Mouse (Mus musculus) olfactory bulb, adult 2 months (tissue): ENCODE measurements around the gene Gm6268. TPM values are rescaled to one million over a fixed set of nuclear protein-coding genes. Genes with fewer than 3 reads are reported as not detected.

Experiments used
- H3K27ac ChIP-seq: fragments of 200-500 bp; 2 replicates; pipeline ENCODE4 v1.5.1; 2012; ENCODE audit warnings: low read depth, low read length; ENCODE audit not compliant: insufficient read depth
- H3K4me1 ChIP-seq: fragments of 200-500 bp; 2 replicates; pipeline ENCODE4 v1.6.1; 2012; ENCODE audit warnings: low read length; ENCODE audit not compliant: control insufficient read depth, insufficient read depth
- H3K4me3 ChIP-seq: fragments of 200-500 bp; 2 replicates; pipeline ENCODE4 v1.5.1; 2012; ENCODE audit warnings: mild to moderate bottlenecking, low read depth, low read length, moderate library complexity; ENCODE audit not compliant: insufficient read depth
- CTCF ChIP-seq: fragments of 200-500 bp; IDR thresholded peaks from 2 replicates; pipeline ENCODE4 v1.5.1; 2012; ENCODE audit warnings: low read depth, mild to moderate bottlenecking, low read length, moderate library complexity; ENCODE audit not compliant: insufficient read depth
- POLR2A ChIP-seq: fragments of 200-500 bp; IDR thresholded peaks from 2 replicates; pipeline ENCODE4 v1.6.1; 2012; ENCODE audit warnings: mild to moderate bottlenecking, low read depth, low read length, moderate library complexity; ENCODE audit not compliant: insufficient read depth
- WGBS: fragments of 180-500 bp; shearing (Covaris S2); methylation state at CpG from one replicate; pipeline ENCODE4 v1.1.7; 2018; 5-methylcytosine and 5-hydroxymethylcytosine counted together
- polyA plus RNA-seq: library from polyadenylated mRNA; stranded (reverse); fragments of >200 nt; gene quantifications from 2 replicates; pipeline ENCODE4 v1.2.4, GENCODE M21; 2012; ENCODE audit warnings: low replicate concordance; ENCODE audit not compliant: missing spikeins, insufficient read depth, insufficient read length

Gm6268 gene
- polyA plus RNA-seq, 1 experiment: not detected

DNA sequence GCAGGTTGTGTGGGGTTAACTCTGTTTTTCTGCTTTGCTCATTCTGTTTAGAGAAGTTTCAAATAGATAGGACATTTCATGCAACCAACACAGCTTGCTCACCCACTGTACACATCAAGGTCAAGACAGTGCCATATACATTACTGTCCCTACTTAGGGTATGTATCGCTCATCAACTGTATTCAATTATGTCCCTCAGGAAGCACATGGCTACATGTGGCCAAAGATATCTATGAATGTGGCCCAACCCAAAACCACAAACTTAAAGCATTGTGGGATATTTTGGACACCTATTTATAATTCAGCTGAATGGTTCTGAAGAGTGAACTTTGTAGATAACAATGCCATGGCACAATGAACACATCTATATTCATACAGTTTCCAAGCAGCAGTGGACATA is 36.9 kb downstream of the Gm6268 start:
- WGBS: 88% methylated on average over 1 of the region's 1 CpGs
- Histone ChIP-seq H3K27ac (no peak overlapping the region), H3K4me1 (no peaks in the 10 kb centered on the region), H3K4me3 (no peak overlapping the region)
- TF ChIP-seq CTCF (no peak), POLR2A (no peak)

Other genes with a start within 250 kb of the Gm6268 start
- not detected in 2 replicates for gene Zcchc12, start 205.4 kb upstream of the Gm6268 start, polyA plus RNA-seq
- not detected in 2 replicates for gene Lonrf3, start 72.9 kb upstream of the Gm6268 start, polyA plus RNA-seq
- gene Gm14569, start 90.5 kb downstream of the Gm6268 start, polyA plus RNA-seq: not detected in 2 replicates
- gene Pgrmc1, start 196.9 kb downstream of the Gm6268 start, polyA plus RNA-seq: 165 TPM in 1 of 2 replicates, not detected in the other
- gene Akap17b, start 244.1 kb downstream of the Gm6268 start, polyA plus RNA-seq: not detected in 2 replicates